Mouse (Mus musculus) spleen, adult 2 months (tissue): ENCODE data around the gene Nrg4.

Experiments
- CTCF ChIP-seq: fragments of 200-500 bp; IDR thresholded peaks from 2 replicates; pipeline ENCODE4 v1.5.1; 2011; ENCODE audit warnings: mild to moderate bottlenecking, inconsistent platforms; ENCODE audit not compliant: insufficient read depth, insufficient read length, insufficient replicate concordance; ENCODE audit errors: extremely low read depth
- POLR2A ChIP-seq: fragments of 200-500 bp; IDR thresholded peaks from 2 replicates; pipeline ENCODE4 v1.6.1; 2011; ENCODE audit warnings: low read depth, low read length, inconsistent platforms

GRCm38 (mm10) chr9:55277562-55277961 lies 49.1 kb downstream of the Nrg4 start:
- TF ChIP-seq CTCF (no peak), POLR2A (no peak)
